Mouse (Mus musculus): ENCODE data around the gene Myoz1. TPM values are rescaled to one million over a fixed set of nuclear protein-coding genes. Genes with fewer than 3 reads are reported as not detected.
A peak's percentile ranks its signal among the peaks of the same experiment; 100 is the strongest.

The Myoz1 gene
- polyA plus RNA-seq, 1 experiment: not detected

GRCm38 (mm10) chr14:20610146-20610545, 46.2 kb downstream of the Myoz1 start:
- no peak overlapping the region for H3K4me3 ChIP-seq (replicated peaks)
- TF ChIP-seq TAL1 (IDR thresholded peaks at IDR 0.05; ENCODE audit: low read length): no peak
- TF ChIP-seq GATA1 (IDR thresholded peaks at IDR 0.05; ENCODE audit: low read length): no peak
- H3K36me3 ChIP-seq (ENCODE audit: control insufficient read depth): peaks cover 2% of the 10 kb centered on the region
- peaks cover 29% of the 10 kb centered on the region for H3K4me1 ChIP-seq (ENCODE audit: control insufficient read depth)
- H3K9me3 ChIP-seq (ENCODE audit: control insufficient read depth, low read length): no peaks in the 10 kb centered on the region
- H3K27me3 ChIP-seq (ENCODE audit: control insufficient read depth): no peaks in the 10 kb centered on the region

DNA sequence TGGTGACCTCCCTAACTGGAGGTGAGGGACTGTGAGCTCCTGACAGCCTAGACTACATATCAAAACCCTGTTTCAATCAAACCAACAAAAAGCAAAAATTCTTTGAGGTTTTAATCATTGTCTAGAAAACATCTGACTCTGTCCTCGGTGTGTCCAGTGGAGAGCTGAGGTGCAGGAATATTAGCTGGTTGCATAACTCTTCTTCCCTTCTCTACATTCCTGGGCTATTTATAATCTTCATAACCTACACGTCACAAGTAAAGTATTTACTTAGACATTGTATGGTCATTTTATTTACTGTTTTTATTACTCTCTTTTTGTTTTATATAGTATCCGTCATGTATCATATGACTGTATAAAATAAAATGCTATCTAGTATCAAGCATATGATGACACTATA, 46.8 kb downstream of the Myoz1 start:
- H3K27me3 ChIP-seq (ENCODE audit: control insufficient read depth): no peaks in the 10 kb centered on the region
- no peak overlapping the region for H3K4me3 ChIP-seq (replicated peaks)
- H3K4me1 ChIP-seq (ENCODE audit: control insufficient read depth): peaks cover 24% of the 10 kb centered on the region
- H3K36me3 ChIP-seq (ENCODE audit: control insufficient read depth): peaks cover 2% of the 10 kb centered on the region
- TF ChIP-seq GATA1 (IDR thresholded peaks at IDR 0.05; ENCODE audit: low read length) (no peak), TAL1 (IDR thresholded peaks at IDR 0.05; ENCODE audit: low read length) (no peak)
- H3K9me3 ChIP-seq (ENCODE audit: control insufficient read depth, low read length): no peaks in the 10 kb centered on the region

GRCm38 (mm10) chr14:20607396-20608126, 48.8 kb downstream of the Myoz1 start:
- H3K27me3 ChIP-seq (ENCODE audit: control insufficient read depth): no peaks in the 10 kb centered on the region
- H3K36me3 ChIP-seq (ENCODE audit: control insufficient read depth): peaks cover 2% of the 10 kb centered on the region
- no peak overlapping the region for H3K4me3 ChIP-seq (replicated peaks)
- peaks cover 13% of the 10 kb centered on the region for H3K4me1 ChIP-seq (ENCODE audit: control insufficient read depth)
- TF ChIP-seq TAL1 (IDR thresholded peaks at IDR 0.05; ENCODE audit: low read length) (no peak), GATA1 (IDR thresholded peaks at IDR 0.05; ENCODE audit: low read length) (no peak)
- no peaks in the 10 kb centered on the region for H3K9me3 ChIP-seq (ENCODE audit: control insufficient read depth, low read length)

DNA sequence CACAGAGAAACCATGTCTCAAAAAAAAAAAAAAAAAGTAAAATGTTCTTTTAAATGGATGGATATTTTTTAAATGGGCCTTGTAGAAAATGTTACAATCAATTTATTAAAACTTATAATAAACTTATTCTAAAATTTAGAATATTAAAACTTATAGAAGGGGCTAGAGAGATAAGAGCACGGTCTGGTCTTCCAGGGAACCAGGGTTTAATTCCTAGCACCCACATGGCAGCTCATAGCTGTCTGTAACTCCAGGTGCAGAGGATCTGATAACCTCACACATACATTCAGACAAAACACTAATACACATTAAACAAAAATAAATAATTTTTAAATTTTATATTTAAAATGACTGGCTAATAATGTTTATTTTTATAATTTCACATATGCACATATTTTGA, 55.1 kb downstream of the Myoz1 start:
- H3K9me3 ChIP-seq (ENCODE audit: control insufficient read depth, low read length): no peaks in the 10 kb centered on the region
- TF ChIP-seq TAL1 (IDR thresholded peaks at IDR 0.05; ENCODE audit: low read length): no peak
- no peak for TF ChIP-seq GATA1 (IDR thresholded peaks at IDR 0.05; ENCODE audit: low read length)

GRCm38 (mm10) chr14:20600203-20600602, 56.1 kb downstream of the Myoz1 start:
- no peak overlapping the region for H3K4me3 ChIP-seq (replicated peaks)
- no peaks in the 10 kb centered on the region for H3K36me3 ChIP-seq (ENCODE audit: control insufficient read depth)
- no peaks in the 10 kb centered on the region for H3K9me3 ChIP-seq (ENCODE audit: control insufficient read depth, low read length)
- peaks cover 58% of the 10 kb centered on the region for H3K4me1 ChIP-seq (ENCODE audit: control insufficient read depth)
- H3K27me3 ChIP-seq (ENCODE audit: control insufficient read depth): no peaks in the 10 kb centered on the region
- TF ChIP-seq TAL1 (IDR thresholded peaks at IDR 0.05; ENCODE audit: low read length) (no peak), GATA1 (IDR thresholded peaks at IDR 0.05; ENCODE audit: low read length) (no peak)

More for the DNA sequence above, 55.1 kb downstream of the Myoz1 start:
- H3K27me3 ChIP-seq (ENCODE audit: control insufficient read depth): no peaks in the 10 kb centered on the region
- peaks cover 50% of the 10 kb centered on the region for H3K4me1 ChIP-seq (ENCODE audit: control insufficient read depth)
- H3K4me3 ChIP-seq (replicated peaks): no peak overlapping the region
- no peaks in the 10 kb centered on the region for H3K36me3 ChIP-seq (ENCODE audit: control insufficient read depth)

DNA sequence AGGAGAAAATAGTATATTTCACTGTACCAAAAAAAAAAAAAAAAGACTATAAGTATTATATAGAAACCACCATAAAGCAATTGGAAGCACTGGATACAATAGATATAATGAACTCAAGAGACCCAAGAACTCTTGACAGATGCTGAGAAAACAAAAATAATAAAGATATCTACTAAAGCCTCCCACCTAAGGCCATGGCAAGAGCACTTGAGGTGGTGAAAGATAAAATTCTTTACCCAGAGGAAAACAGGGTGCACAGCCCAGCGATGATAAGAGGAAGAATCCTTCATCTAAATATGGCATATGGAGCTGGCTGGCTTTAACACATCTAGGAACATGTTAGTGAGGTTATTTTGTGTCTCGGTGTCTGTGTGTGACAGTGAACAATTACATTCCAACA, 56.8 kb downstream of the Myoz1 start:
- peak; percentile 71 for TF ChIP-seq TAL1 (IDR thresholded peaks at IDR 0.05; ENCODE audit: low read length)
- peak; percentile 86 for TF ChIP-seq GATA1 (IDR thresholded peaks at IDR 0.05; ENCODE audit: low read length)
- Histone ChIP-seq H3K36me3 (ENCODE audit: control insufficient read depth) (no peaks in the 10 kb centered on the region), H3K4me3 (replicated peaks) (no peak overlapping the region), H3K9me3 (ENCODE audit: control insufficient read depth, low read length) (no peaks in the 10 kb centered on the region), H3K4me1 (ENCODE audit: control insufficient read depth) (peaks cover 63% of the 10 kb centered on the region), H3K27me3 (ENCODE audit: control insufficient read depth) (no peaks in the 10 kb centered on the region)

Other genes starting within 250 kb of the Myoz1 start
- gene Cfap70, start 204.3 kb downstream of the Myoz1 start, polyA plus RNA-seq (2012): not detected in 2 replicates
- 6.2 and 7.4 TPM in 2 replicates for gene Anxa7, start 176.4 kb downstream of the Myoz1 start, polyA plus RNA-seq (2012)
- 0.05 and 0.07 TPM in 2 replicates for gene Mss51, start 159.6 kb downstream of the Myoz1 start, polyA plus RNA-seq (2012)
- gene Ppp3cb, start 110.0 kb downstream of the Myoz1 start, polyA plus RNA-seq (2012): 0.27 and 0.46 TPM in 2 replicates
- gene Usp54, start 15.5 kb downstream of the Myoz1 start, polyA plus RNA-seq (2012): 0.04 and 0.05 TPM in 2 replicates
- gene Synpo2l, start 11.8 kb upstream of the Myoz1 start, polyA plus RNA-seq (2012): not detected in 2 replicates
- 3.6 and 5.0 TPM in 2 replicates for gene Sec24c, start 17.8 kb upstream of the Myoz1 start, polyA plus RNA-seq (2012)
- gene Fut11, start 38.4 kb upstream of the Myoz1 start, polyA plus RNA-seq (2012): 0.37 TPM in 2 replicates
- gene Chchd1, start 46.5 kb upstream of the Myoz1 start, polyA plus RNA-seq (2012): 0.43 and 0.77 TPM in 2 replicates
- gene Zswim8, start 51.0 kb upstream of the Myoz1 start, polyA plus RNA-seq (2012): 6.1 and 6.7 TPM in 2 replicates
- 0.80 and 1.5 TPM in 2 replicates for gene Ndst2, start 78.0 kb upstream of the Myoz1 start, polyA plus RNA-seq (2012)
- gene Camk2g, start 137.5 kb upstream of the Myoz1 start, polyA plus RNA-seq (2012): 0.35 and 0.38 TPM in 2 replicates
- gene Plau, start 180.1 kb upstream of the Myoz1 start, polyA plus RNA-seq (2012): not detected in 2 replicates